Mouse (Mus musculus): ENCODE results near the gene Ap3b2. TPM values are rescaled to one million over a fixed set of nuclear protein-coding genes. Genes with fewer than 3 reads are reported as not detected.

Gene Ap3b2
- 0.67 and 0.92 TPM in 2 replicates for polyA plus RNA-seq (2014; fragmentation: Nextera tagmentation; extraction: Ambion mirVana)

DNA sequence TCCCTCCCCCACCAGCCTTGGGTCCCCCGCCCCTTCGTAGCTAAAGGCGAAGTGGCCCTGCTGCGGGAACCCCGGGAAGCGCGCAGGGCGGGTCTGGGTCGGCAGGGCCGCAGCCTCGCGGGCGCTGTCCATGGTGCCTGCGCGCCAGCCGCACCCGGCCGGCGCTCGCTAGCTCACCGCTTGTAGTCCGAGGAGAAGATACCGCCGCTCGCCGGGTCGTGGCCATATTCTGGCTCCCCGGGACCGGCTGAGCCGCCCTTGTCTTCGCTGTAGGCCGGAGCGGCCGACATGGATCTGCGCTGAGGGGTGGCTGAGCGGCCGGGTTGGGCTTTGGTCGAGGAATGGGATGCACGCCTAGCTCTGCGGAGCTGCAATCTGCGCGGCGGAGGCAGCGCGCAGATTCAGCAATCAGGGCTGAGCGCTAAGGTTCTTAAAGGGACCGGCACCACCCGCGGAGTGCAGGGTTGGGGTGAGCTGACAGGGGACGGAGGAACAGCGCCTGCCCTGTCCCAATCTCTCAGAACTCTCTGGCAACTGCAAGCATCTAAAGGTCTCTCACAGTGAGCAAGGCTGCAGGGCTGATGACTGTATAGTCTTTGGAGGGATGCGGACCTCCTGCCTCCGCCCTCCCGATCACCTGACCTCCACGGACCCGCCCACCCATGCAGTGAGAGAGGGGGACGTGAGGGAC is at the start of gene Ap3b2:
Ap3b2 (minus strand) TSS at position 595 of the 691 bp plus-strand sequence.
- WGBS = under 1% methylated on average over 56 of the region's 57 CpGs
- H3K4me1 ChIP-seq (ENCODE audit: control insufficient read depth, insufficient read depth, low read length) = 0 out of 2 replicates have a peak, but pooled peaks cover 3% of the 10 kb centered on the region
- peak within 1 kb of the TSS; percentile 74 for H3K4me2 ChIP-seq (replicated peaks; ENCODE audit: low read depth, low read length)
- H3K9ac ChIP-seq (ENCODE audit: low read depth, low read length) = no peak within 1 kb of the TSS
- no peaks in the 10 kb centered on the region for H3K36me3 ChIP-seq (ENCODE audit: control insufficient read depth, insufficient read depth, low read length)
- H3K9me3 ChIP-seq (ENCODE audit: control insufficient read depth, low read length) = no peaks in the 10 kb centered on the region
- peak; percentile 83 for ATAC-seq (ENCODE audit: low FRiP score, low TSS enrichment)
- H3K27ac ChIP-seq (ENCODE audit: low read depth, low read length) = no peak within 1 kb of the TSS
- no peaks in the 10 kb centered on the region for H3K27me3 ChIP-seq (ENCODE audit: control insufficient read depth, insufficient read depth, low read length)
- H3K4me3 ChIP-seq (ENCODE audit: low read length) = peak within 1 kb of the TSS; percentile 44

DNA sequence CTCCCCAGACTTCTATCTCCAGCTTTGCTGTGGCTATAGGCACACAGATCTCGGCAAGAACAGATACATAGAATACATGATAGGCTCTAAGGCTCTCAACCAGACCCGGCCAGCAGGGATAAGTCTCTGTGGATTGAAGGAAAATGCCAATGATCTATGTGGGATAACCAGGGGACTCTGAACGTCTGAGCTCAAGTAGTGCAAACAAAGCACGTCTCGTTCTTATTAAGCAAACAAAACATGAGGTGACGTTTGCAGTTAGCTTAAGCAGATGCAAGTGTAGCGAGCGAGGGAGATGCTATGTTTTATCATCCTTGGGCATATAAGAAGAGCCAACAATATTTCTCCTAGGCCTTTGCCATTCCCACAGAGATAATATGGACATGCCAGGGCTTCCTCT is 49.2 kb upstream of the Ap3b2 start:
- H3K4me2 ChIP-seq (replicated peaks; ENCODE audit: low read depth, low read length) = no peak overlapping the region
- ATAC-seq (ENCODE audit: low FRiP score, low TSS enrichment) = no peak
- no peak overlapping the region for H3K9ac ChIP-seq (ENCODE audit: low read depth, low read length)
- no peak overlapping the region for H3K27ac ChIP-seq (ENCODE audit: low read depth, low read length)
- H3K36me3 ChIP-seq (ENCODE audit: control insufficient read depth, insufficient read depth, low read length) = no peaks in the 10 kb centered on the region
- WGBS = 86% methylated on average over 8 of the region's 8 CpGs
- H3K4me3 ChIP-seq (ENCODE audit: low read length) = no peak overlapping the region
- no peaks in the 10 kb centered on the region for H3K27me3 ChIP-seq (ENCODE audit: control insufficient read depth, insufficient read depth, low read length)
- 0 out of 2 replicates have a peak, but pooled peaks cover 2% of the 10 kb centered on the region for H3K4me1 ChIP-seq (ENCODE audit: control insufficient read depth, insufficient read depth, low read length)
- no peaks in the 10 kb centered on the region for H3K9me3 ChIP-seq (ENCODE audit: control insufficient read depth, low read length)

DNA sequence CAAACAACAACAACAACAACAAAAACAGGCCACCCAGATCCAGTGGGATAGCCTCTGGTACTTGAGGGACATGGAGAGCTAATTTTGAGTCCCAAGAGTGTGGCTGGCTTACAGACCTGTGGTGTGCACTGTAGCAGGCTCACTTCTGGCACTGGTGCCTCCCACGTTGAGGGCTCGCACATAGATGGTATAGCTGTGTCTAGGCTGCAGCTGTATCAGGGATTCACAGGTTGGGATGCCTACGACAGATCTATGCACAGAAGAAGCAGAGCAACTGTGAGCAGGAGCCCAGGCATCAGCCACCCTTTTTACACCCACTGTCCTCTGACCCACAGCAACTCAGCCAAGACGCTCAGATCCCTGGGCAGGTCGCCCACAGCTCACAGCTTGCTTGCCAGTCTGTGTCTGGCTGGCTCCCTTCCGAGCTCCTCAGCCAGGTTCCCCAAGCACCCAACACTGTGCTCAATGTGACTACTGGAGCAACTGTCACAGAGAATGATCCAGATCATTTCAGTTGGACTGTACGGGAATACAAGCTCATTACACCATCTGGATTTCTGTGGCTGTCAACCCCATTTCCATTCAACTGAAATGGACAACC is 48.3 kb upstream of the Ap3b2 start:
- no peaks in the 10 kb centered on the region for H3K9me3 ChIP-seq (ENCODE audit: control insufficient read depth, low read length)
- H3K4me3 ChIP-seq (ENCODE audit: low read length) = no peak overlapping the region
- 78% methylated on average over 7 of the region's 7 CpGs for WGBS
- H3K4me1 ChIP-seq (ENCODE audit: control insufficient read depth, insufficient read depth, low read length) = 0 out of 2 replicates have a peak, but pooled peaks cover 2% of the 10 kb centered on the region
- no peak overlapping the region for H3K4me2 ChIP-seq (replicated peaks; ENCODE audit: low read depth, low read length)
- no peak for ATAC-seq (ENCODE audit: low FRiP score, low TSS enrichment)
- H3K27me3 ChIP-seq (ENCODE audit: control insufficient read depth, insufficient read depth, low read length) = no peaks in the 10 kb centered on the region
- H3K9ac ChIP-seq (ENCODE audit: low read depth, low read length) = no peak overlapping the region
- no peak overlapping the region for H3K27ac ChIP-seq (ENCODE audit: low read depth, low read length)
- no peaks in the 10 kb centered on the region for H3K36me3 ChIP-seq (ENCODE audit: control insufficient read depth, insufficient read depth, low read length)

DNA sequence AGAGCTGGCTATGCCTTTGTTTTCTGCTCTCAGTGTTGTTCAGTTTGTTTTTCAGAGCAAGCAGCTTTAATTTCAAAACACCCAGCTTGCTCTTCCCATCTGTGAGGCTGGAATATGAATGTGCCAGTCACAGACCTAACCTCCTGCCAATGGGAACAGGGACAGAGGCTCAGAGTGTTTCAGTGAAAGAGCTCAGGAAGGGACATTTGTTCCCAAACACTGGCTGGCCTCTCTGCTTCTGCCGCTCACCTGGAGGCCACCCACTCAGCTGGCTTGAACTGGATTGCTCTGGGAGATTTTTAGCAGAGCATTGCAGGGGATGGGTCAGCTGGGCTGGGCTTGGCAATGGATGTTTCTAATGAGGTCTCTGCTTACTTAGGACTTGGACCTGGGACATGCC is 47.3 kb upstream of the Ap3b2 start:
- Histone ChIP-seq H3K36me3 (ENCODE audit: control insufficient read depth, insufficient read depth, low read length) (no peaks in the 10 kb centered on the region), H3K4me2 (replicated peaks; ENCODE audit: low read depth, low read length) (no peak overlapping the region), H3K27me3 (ENCODE audit: control insufficient read depth, insufficient read depth, low read length) (no peaks in the 10 kb centered on the region), H3K4me3 (ENCODE audit: low read length) (no peak overlapping the region), H3K27ac (ENCODE audit: low read depth, low read length) (no peak overlapping the region), H3K4me1 (ENCODE audit: control insufficient read depth, insufficient read depth, low read length) (0 out of 2 replicates have a peak, but pooled peaks cover 2% of the 10 kb centered on the region), H3K9ac (ENCODE audit: low read depth, low read length) (no peak overlapping the region), H3K9me3 (ENCODE audit: control insufficient read depth, low read length) (no peaks in the 10 kb centered on the region)
- no peak for ATAC-seq (ENCODE audit: low FRiP score, low TSS enrichment)
- 33% methylated on average over 1 of the region's 1 CpGs for WGBS

GRCm38 (mm10) chr7:81539565-81539964 is 45.8 kb upstream of the Ap3b2 start:
- Histone ChIP-seq H3K36me3 (ENCODE audit: control insufficient read depth, insufficient read depth, low read length) (peaks cover 10% of the 10 kb centered on the region), H3K27ac (ENCODE audit: low read depth, low read length) (no peak overlapping the region), H3K4me3 (ENCODE audit: low read length) (no peak overlapping the region), H3K4me2 (replicated peaks; ENCODE audit: low read depth, low read length) (no peak overlapping the region), H3K9me3 (ENCODE audit: control insufficient read depth, low read length) (no peaks in the 10 kb centered on the region), H3K9ac (ENCODE audit: low read depth, low read length) (no peak overlapping the region), H3K27me3 (ENCODE audit: control insufficient read depth, insufficient read depth, low read length) (no peaks in the 10 kb centered on the region), H3K4me1 (ENCODE audit: control insufficient read depth, insufficient read depth, low read length) (0 out of 2 replicates have a peak, but pooled peaks cover 2% of the 10 kb centered on the region)
- WGBS = 13% methylated on average over 2 of the region's 2 CpGs
- ATAC-seq (ENCODE audit: low FRiP score, low TSS enrichment) = no peak

DNA sequence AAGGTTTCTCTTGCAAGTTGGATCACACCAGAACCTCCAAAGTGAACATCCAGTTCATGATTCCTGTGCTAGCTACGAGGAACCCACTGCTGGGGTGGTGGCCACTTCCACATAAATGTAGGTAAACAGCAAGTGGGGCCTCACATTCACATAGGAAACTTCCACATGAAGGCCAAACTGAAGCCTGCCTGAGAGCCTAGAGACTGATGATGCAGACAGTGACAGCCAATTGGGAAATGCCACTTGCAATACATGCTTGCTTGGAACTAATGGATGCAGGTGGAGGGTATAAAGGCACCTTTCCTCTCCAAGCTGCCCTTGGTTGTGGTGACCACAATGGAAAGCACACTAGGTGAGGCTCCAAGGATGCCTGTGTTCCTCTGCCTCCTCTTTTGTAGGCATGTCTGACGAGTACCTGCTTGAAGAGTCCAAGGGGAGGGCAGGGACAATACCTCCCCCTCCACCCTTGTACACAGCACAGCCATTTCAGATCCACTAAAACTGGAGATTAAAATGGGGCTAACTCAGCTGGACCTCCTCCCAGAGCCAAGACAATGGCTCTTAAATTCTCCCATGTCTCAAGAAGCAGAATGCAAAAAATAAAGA is 44.4 kb upstream of the Ap3b2 start:
- H3K27ac ChIP-seq (ENCODE audit: low read depth, low read length) = no peak overlapping the region
- H3K36me3 ChIP-seq (ENCODE audit: control insufficient read depth, insufficient read depth, low read length) = peaks cover 20% of the 10 kb centered on the region
- H3K4me1 ChIP-seq (ENCODE audit: control insufficient read depth, insufficient read depth, low read length) = 0 out of 2 replicates have a peak, but pooled peaks cover 2% of the 10 kb centered on the region
- H3K4me3 ChIP-seq (ENCODE audit: low read length) = no peak overlapping the region
- H3K27me3 ChIP-seq (ENCODE audit: control insufficient read depth, insufficient read depth, low read length) = no peaks in the 10 kb centered on the region
- ATAC-seq (ENCODE audit: low FRiP score, low TSS enrichment) = no peak
- no peak overlapping the region for H3K4me2 ChIP-seq (replicated peaks; ENCODE audit: low read depth, low read length)
- no peak overlapping the region for H3K9ac ChIP-seq (ENCODE audit: low read depth, low read length)
- 67% methylated on average over 2 of the region's 2 CpGs for WGBS
- H3K9me3 ChIP-seq (ENCODE audit: control insufficient read depth, low read length) = no peaks in the 10 kb centered on the region

GRCm38 (mm10) chr7:81536478-81536877 is 42.8 kb upstream of the Ap3b2 start:
- Histone ChIP-seq H3K4me2 (replicated peaks; ENCODE audit: low read depth, low read length) (no peak overlapping the region), H3K27ac (ENCODE audit: low read depth, low read length) (no peak overlapping the region), H3K4me3 (ENCODE audit: low read length) (no peak overlapping the region), H3K9me3 (ENCODE audit: control insufficient read depth, low read length) (no peaks in the 10 kb centered on the region), H3K36me3 (ENCODE audit: control insufficient read depth, insufficient read depth, low read length) (peaks cover 37% of the 10 kb centered on the region), H3K4me1 (ENCODE audit: control insufficient read depth, insufficient read depth, low read length) (0 out of 2 replicates have a peak, but pooled peaks cover 2% of the 10 kb centered on the region), H3K9ac (ENCODE audit: low read depth, low read length) (no peak overlapping the region), H3K27me3 (ENCODE audit: control insufficient read depth, insufficient read depth, low read length) (no peaks in the 10 kb centered on the region)
- no peak for ATAC-seq (ENCODE audit: low FRiP score, low TSS enrichment)
- 94% methylated on average over 4 of the region's 4 CpGs for WGBS

DNA sequence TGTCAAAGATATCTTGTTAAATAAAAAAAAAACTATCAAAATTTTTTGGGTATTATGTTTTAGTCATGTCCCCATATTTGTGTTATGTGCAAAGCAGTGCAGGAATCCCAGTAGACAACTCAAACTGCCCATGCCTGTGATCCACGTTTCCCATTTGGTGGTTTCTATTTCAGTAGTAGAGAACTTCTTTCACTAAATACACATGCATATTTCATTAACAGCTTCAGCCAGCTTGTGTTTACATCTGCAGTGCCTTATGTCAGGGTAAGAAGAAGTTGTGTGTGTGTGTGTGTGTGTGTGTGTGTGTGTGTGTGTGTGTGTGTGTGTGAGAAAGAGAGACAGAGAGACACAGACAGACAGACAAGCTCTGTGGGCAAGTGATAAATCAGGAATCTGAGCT is 37.7 kb upstream of the Ap3b2 start:
- WGBS = 89% methylated on average over 1 of the region's 1 CpGs
- peaks cover 76% of the 10 kb centered on the region for H3K36me3 ChIP-seq (ENCODE audit: control insufficient read depth, insufficient read depth, low read length)

GRCm38 (mm10) chr7:81528918-81529317 is 35.2 kb upstream of the Ap3b2 start:
- H3K4me3 ChIP-seq (ENCODE audit: low read length) = no peak overlapping the region
- no peaks in the 10 kb centered on the region for H3K27me3 ChIP-seq (ENCODE audit: control insufficient read depth, insufficient read depth, low read length)
- 81% methylated on average over 8 of the region's 8 CpGs for WGBS
- no peak overlapping the region for H3K9ac ChIP-seq (ENCODE audit: low read depth, low read length)
- peaks cover 10% of the 10 kb centered on the region for H3K4me1 ChIP-seq (ENCODE audit: control insufficient read depth, insufficient read depth, low read length)
- H3K9me3 ChIP-seq (ENCODE audit: control insufficient read depth, low read length) = no peaks in the 10 kb centered on the region
- no peak overlapping the region for H3K4me2 ChIP-seq (replicated peaks; ENCODE audit: low read depth, low read length)
- H3K36me3 ChIP-seq (ENCODE audit: control insufficient read depth, insufficient read depth, low read length) = peaks cover 69% of the 10 kb centered on the region
- no peak overlapping the region for H3K27ac ChIP-seq (ENCODE audit: low read depth, low read length)
- no peak for ATAC-seq (ENCODE audit: low FRiP score, low TSS enrichment)

More for the DNA sequence above, 37.7 kb upstream of the Ap3b2 start:
- ATAC-seq (ENCODE audit: low FRiP score, low TSS enrichment) = no peak
- H3K27me3 ChIP-seq (ENCODE audit: control insufficient read depth, insufficient read depth, low read length) = no peaks in the 10 kb centered on the region
- H3K9me3 ChIP-seq (ENCODE audit: control insufficient read depth, low read length) = no peaks in the 10 kb centered on the region
- no peak overlapping the region for H3K27ac ChIP-seq (ENCODE audit: low read depth, low read length)
- H3K4me3 ChIP-seq (ENCODE audit: low read length) = no peak overlapping the region
- no peak overlapping the region for H3K4me2 ChIP-seq (replicated peaks; ENCODE audit: low read depth, low read length)
- no peak overlapping the region for H3K9ac ChIP-seq (ENCODE audit: low read depth, low read length)
- no peaks in the 10 kb centered on the region for H3K4me1 ChIP-seq (ENCODE audit: control insufficient read depth, insufficient read depth, low read length)
